Mouse (Mus musculus): ENCODE results near the gene Plcb2.

Plcb2 gene

DNA sequence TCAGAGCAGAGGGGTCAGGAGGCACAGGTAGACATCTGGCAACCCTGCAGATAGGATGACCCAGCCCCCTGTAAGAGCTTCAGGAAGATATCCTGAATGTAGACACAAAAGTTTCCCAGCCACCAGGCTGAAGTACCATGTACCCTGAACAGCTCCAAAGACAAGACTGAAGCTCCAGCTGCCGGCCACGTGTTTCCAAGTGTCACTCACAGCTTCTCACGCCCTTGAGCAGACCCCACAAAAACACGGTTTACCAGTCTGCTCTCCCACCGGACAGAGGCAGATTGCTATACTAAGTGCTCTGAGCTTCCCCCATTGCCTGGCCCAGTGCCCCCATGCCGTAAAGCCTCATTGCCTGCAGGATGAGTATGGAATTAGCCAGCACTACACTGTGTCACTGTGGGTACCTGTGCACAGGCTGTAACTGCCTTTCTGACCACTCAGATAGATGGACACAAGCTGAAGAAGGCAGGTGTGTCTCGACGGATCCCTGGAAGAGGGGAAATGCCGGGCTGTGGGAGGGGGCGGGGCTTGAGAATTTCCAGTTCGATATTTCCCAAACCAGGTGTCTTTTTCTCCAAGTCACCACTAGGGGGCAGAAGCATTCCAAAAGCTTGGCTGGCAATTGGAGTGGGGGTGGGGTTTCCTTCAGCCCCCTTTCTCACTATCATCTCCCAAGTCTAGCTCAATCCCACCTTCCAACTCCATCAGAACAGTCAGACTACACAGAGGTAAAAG is 36.0 kb upstream of the Plcb2 start:
- no peak overlapping the region for H3K4me3 ChIP-seq (replicated peaks; ENCODE audit: low read length)
- H3K4me1 ChIP-seq (replicated peaks; ENCODE audit: low read depth, low read length): peaks cover 51% of the 10 kb centered on the region
- H3K9me3 ChIP-seq (ENCODE audit: low read length): no peaks in the 10 kb centered on the region
- no peaks in the 10 kb centered on the region for H3K36me3 ChIP-seq (ENCODE audit: insufficient read depth, low read length)
- H3K27me3 ChIP-seq (ENCODE audit: insufficient read depth, low read length): peaks cover 66% of the 10 kb centered on the region
- TF ChIP-seq NANOG (IDR thresholded peaks at IDR 0.05; ENCODE audit: borderline replicate concordance, low read length) (no peak), CTCF (conservative IDR thresholded peaks at IDR 0.05; ENCODE audit: low read length) (peak; percentile 52), POU5F1 (IDR thresholded peaks at IDR 0.05; ENCODE audit: borderline replicate concordance, low read length) (no peak)

GRCm38 (mm10) chr2:118763469-118763868 is 35.2 kb upstream of the Plcb2 start:
- no peaks in the 10 kb centered on the region for H3K9me3 ChIP-seq (ENCODE audit: low read length)
- peaks cover 72% of the 10 kb centered on the region for H3K27me3 ChIP-seq (ENCODE audit: insufficient read depth, low read length)
- no peak for TF ChIP-seq NANOG (IDR thresholded peaks at IDR 0.05; ENCODE audit: borderline replicate concordance, low read length)
- no peak for TF ChIP-seq POU5F1 (IDR thresholded peaks at IDR 0.05; ENCODE audit: borderline replicate concordance, low read length)
- no peak for TF ChIP-seq CTCF (conservative IDR thresholded peaks at IDR 0.05; ENCODE audit: low read length)
- H3K4me3 ChIP-seq (replicated peaks; ENCODE audit: low read length): peak overlapping the region; percentile 55; the same call in 1 of the 2 replicates
- no peaks in the 10 kb centered on the region for H3K36me3 ChIP-seq (ENCODE audit: insufficient read depth, low read length)
- H3K4me1 ChIP-seq (replicated peaks; ENCODE audit: low read depth, low read length): peaks cover 55% of the 10 kb centered on the region

- Histone ChIP-seq H3K36me3 (ENCODE audit: insufficient read depth, low read length) (no peaks in the 10 kb centered on the region), H3K4me3 (replicated peaks; ENCODE audit: low read length) (peak overlapping the region; percentile 55), H3K9me3 (ENCODE audit: low read length) (no peaks in the 10 kb centered on the region), H3K27me3 (ENCODE audit: insufficient read depth, low read length) (peaks cover 76% of the 10 kb centered on the region), H3K4me1 (replicated peaks; ENCODE audit: low read depth, low read length) (peaks cover 62% of the 10 kb centered on the region)
- TF ChIP-seq POU5F1 (IDR thresholded peaks at IDR 0.05; ENCODE audit: borderline replicate concordance, low read length) (no peak), CTCF (conservative IDR thresholded peaks at IDR 0.05; ENCODE audit: low read length) (no peak), NANOG (IDR thresholded peaks at IDR 0.05; ENCODE audit: borderline replicate concordance, low read length) (no peak)
Measured at GRCm38 (mm10) chr2:118762784-118763148, 34.5 kb upstream of the Plcb2 start.

- Histone ChIP-seq H3K36me3 (ENCODE audit: insufficient read depth, low read length) (no peaks in the 10 kb centered on the region), H3K4me3 (replicated peaks; ENCODE audit: low read length) (peak within 1 kb of the TSS; percentile 55), H3K9me3 (ENCODE audit: low read length) (no peaks in the 10 kb centered on the region), H3K27me3 (ENCODE audit: insufficient read depth, low read length) (peaks cover 76% of the 10 kb centered on the region), H3K4me1 (replicated peaks; ENCODE audit: low read depth, low read length) (peaks cover 66% of the 10 kb centered on the region)
- TF ChIP-seq NANOG (IDR thresholded peaks at IDR 0.05; ENCODE audit: borderline replicate concordance, low read length) (no peak), CTCF (conservative IDR thresholded peaks at IDR 0.05; ENCODE audit: low read length) (no peak), POU5F1 (IDR thresholded peaks at IDR 0.05; ENCODE audit: borderline replicate concordance, low read length) (no peak)
Measured at GRCm38 (mm10) chr2:118761906-118762783, 33.9 kb upstream of the Plcb2 start, which contains the start of gene Ccdc9b. Ccdc9b (minus strand) TSS chr2:118762661.

DNA sequence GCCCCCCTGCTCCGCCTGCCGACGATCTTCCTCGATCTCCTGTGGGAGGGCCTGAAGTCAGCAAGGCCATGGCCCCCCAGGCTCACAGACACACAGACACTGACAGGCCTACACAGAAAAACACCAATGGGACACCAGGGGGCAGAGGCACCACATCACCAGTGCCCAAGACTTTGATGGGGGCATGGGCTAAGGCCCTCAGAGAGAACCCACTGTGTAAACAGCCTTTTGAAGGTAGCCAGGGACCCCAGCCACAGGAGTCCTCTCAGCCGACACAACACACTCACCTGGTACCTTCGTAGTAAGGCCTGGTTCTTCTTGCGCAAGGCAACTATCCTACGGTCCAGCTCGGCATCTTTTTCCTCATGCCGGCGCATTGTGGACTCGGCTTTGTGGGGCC is 33.1 kb upstream of the Plcb2 start:
- Histone ChIP-seq H3K4me1 (replicated peaks; ENCODE audit: low read depth, low read length) (peaks cover 62% of the 10 kb centered on the region), H3K27me3 (ENCODE audit: insufficient read depth, low read length) (peaks cover 84% of the 10 kb centered on the region), H3K4me3 (replicated peaks; ENCODE audit: low read length) (0 out of 2 replicates have a peak overlapping the region, but pooled peaks have one; percentile 55), H3K9me3 (ENCODE audit: low read length) (no peaks in the 10 kb centered on the region), H3K36me3 (ENCODE audit: insufficient read depth, low read length) (no peaks in the 10 kb centered on the region)
- TF ChIP-seq CTCF (conservative IDR thresholded peaks at IDR 0.05; ENCODE audit: low read length) (no peak), POU5F1 (IDR thresholded peaks at IDR 0.05; ENCODE audit: borderline replicate concordance, low read length) (no peak), NANOG (IDR thresholded peaks at IDR 0.05; ENCODE audit: borderline replicate concordance, low read length) (no peak)

DNA sequence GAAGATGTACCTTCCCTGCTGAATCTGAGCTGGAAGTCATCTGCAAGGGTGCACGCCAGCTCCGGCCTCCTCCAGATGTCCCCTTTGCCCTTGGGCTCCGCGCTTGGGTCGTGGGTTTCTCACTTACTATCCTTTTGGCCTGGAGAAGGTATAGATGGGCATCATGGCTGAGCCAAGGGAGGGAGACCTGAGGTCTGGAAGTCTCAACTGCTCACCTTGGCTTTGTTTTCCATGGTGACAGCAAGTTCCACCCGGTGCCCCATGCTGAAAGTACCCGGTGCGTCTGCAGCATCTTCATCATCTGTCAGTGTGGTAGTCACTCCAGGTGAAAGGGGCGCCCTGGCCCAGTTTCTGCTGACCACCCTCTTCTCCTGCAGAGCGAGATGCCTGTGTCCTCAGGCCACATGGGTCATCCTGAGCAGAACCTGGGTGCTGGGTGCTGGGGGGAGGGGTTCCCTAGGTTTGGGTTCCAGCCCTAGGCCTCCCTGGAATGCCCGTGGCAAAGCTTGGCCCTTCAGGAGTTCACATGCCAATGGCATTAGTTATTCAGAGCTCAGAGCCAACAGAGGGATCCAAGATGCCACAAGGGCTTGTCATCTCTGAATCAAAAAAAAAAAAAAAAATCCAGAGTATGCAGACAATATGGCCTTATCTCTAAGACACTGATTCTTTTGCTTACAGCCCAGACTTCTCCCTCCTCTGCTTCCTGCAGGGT is 32.2 kb upstream of the Plcb2 start:
- Histone ChIP-seq H3K9me3 (ENCODE audit: low read length) (no peaks in the 10 kb centered on the region), H3K36me3 (ENCODE audit: insufficient read depth, low read length) (no peaks in the 10 kb centered on the region), H3K4me1 (replicated peaks; ENCODE audit: low read depth, low read length) (peaks cover 62% of the 10 kb centered on the region), H3K27me3 (ENCODE audit: insufficient read depth, low read length) (peaks cover 86% of the 10 kb centered on the region), H3K4me3 (replicated peaks; ENCODE audit: low read length) (no peak overlapping the region)
- TF ChIP-seq NANOG (IDR thresholded peaks at IDR 0.05; ENCODE audit: borderline replicate concordance, low read length): no peak
- TF ChIP-seq CTCF (conservative IDR thresholded peaks at IDR 0.05; ENCODE audit: low read length): no peak
- TF ChIP-seq POU5F1 (IDR thresholded peaks at IDR 0.05; ENCODE audit: borderline replicate concordance, low read length): no peak

GRCm38 (mm10) chr2:118759828-118760227 is 31.6 kb upstream of the Plcb2 start:
- peaks cover 62% of the 10 kb centered on the region for H3K4me1 ChIP-seq (replicated peaks; ENCODE audit: low read depth, low read length)
- TF ChIP-seq NANOG (IDR thresholded peaks at IDR 0.05; ENCODE audit: borderline replicate concordance, low read length) (no peak), POU5F1 (IDR thresholded peaks at IDR 0.05; ENCODE audit: borderline replicate concordance, low read length) (no peak), CTCF (conservative IDR thresholded peaks at IDR 0.05; ENCODE audit: low read length) (peak; percentile 65)
- H3K36me3 ChIP-seq (ENCODE audit: insufficient read depth, low read length): no peaks in the 10 kb centered on the region
- H3K27me3 ChIP-seq (ENCODE audit: insufficient read depth, low read length): peaks cover 92% of the 10 kb centered on the region
- H3K4me3 ChIP-seq (replicated peaks; ENCODE audit: low read length): no peak overlapping the region
- H3K9me3 ChIP-seq (ENCODE audit: low read length): no peaks in the 10 kb centered on the region

- peaks cover 91% of the 10 kb centered on the region for H3K27me3 ChIP-seq (ENCODE audit: insufficient read depth, low read length)
- no peak for TF ChIP-seq NANOG (IDR thresholded peaks at IDR 0.05; ENCODE audit: borderline replicate concordance, low read length)
- no peak for TF ChIP-seq POU5F1 (IDR thresholded peaks at IDR 0.05; ENCODE audit: borderline replicate concordance, low read length)
- no peak for TF ChIP-seq CTCF (conservative IDR thresholded peaks at IDR 0.05; ENCODE audit: low read length)
Measured at GRCm38 (mm10) chr2:118756103-118756502, 27.9 kb upstream of the Plcb2 start.

More at GRCm38 (mm10) chr2:118756103-118756502, 27.9 kb upstream of the Plcb2 start:
- H3K36me3 ChIP-seq (ENCODE audit: insufficient read depth, low read length): no peaks in the 10 kb centered on the region
- H3K4me1 ChIP-seq (replicated peaks; ENCODE audit: low read depth, low read length): peaks cover 38% of the 10 kb centered on the region
- no peaks in the 10 kb centered on the region for H3K9me3 ChIP-seq (ENCODE audit: low read length)
- no peak overlapping the region for H3K4me3 ChIP-seq (replicated peaks; ENCODE audit: low read length)
